Mouse (Mus musculus) limb, embryonic 10.5 days (tissue): ENCODE measurements around the gene Gm9944. TPM values are rescaled to one million over a fixed set of nuclear protein-coding genes. Genes with fewer than 3 reads are reported as not detected.
A peak's percentile ranks its signal among the peaks of the same experiment; 100 is the strongest.

Source experiments
- DNase-seq: peaks from one replicate; pipeline ENCODE4 v3.0.0-alpha.2; 2017; ENCODE audit warnings: low spot score
- H3K27ac ChIP-seq: fragments of 300-500 bp; sonication (generic); 2 replicates; pipeline ENCODE4 v1.5.1; 2016; ENCODE audit warnings: mild to moderate bottlenecking
- H3K27me3 ChIP-seq: fragments of 300-500 bp; sonication (generic); 2 replicates; pipeline ENCODE4 v1.6.1; 2016; ENCODE audit warnings: low read depth, mild to moderate bottlenecking; ENCODE audit not compliant: poor library complexity, severe bottlenecking
- H3K36me3 ChIP-seq: fragments of 300-500 bp; sonication (generic); 2 replicates; pipeline ENCODE4 v1.6.1; 2016; ENCODE audit warnings: mild to moderate bottlenecking, moderate library complexity
- H3K4me1 ChIP-seq: fragments of 300-500 bp; sonication (generic); 2 replicates; pipeline ENCODE4 v1.6.1; 2016
- H3K4me3 ChIP-seq: fragments of 300-500 bp; sonication (generic); 2 replicates; pipeline ENCODE4 v1.5.1; 2016; ENCODE audit warnings: mild to moderate bottlenecking, moderate library complexity
- H3K9me3 ChIP-seq: fragments of 300-500 bp; sonication (generic); replicated peaks from 2 replicates; pipeline ENCODE4 v1.6.1; 2016; ENCODE audit warnings: mild to moderate bottlenecking
- WGBS: fragments of 180-500 bp; shearing (Covaris S2); methylation state at CpG from one replicate; pipeline ENCODE4 v1.1.7; 2016; 5-methylcytosine and 5-hydroxymethylcytosine counted together
- polyA plus RNA-seq: library from polyadenylated mRNA; unstranded; fragments of >200 nt; fragmentation: Nextera tagmentation; extraction: Ambion mirVana; gene quantifications from 2 replicates; pipeline ENCODE4 v1.2.1, GENCODE M21; 2016

The Gm9944 gene
- polyA plus RNA-seq, 1 experiment from 2014 or later = not detected

DNA sequence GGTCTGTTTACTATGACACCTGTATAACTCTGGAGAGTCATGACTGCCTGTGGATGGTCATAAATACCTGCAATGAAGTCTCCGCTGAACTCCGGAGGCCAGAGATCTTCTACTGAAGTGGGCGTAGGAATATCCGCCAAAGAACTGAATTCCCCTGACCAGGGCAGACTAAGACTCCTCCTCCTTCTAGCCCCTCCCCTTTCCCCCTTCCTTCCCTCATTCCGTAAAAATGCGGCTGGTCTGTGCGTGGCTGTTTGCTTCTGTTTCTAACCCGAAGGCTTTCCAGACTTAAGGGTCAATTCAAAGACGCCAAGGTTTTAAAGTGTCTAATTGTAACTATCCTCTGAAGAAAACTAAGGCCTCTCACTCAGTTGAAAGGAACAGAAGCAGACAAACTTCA lies 44.8 kb downstream of the Gm9944 start, which contains the start of gene Pramef12:
TSS of gene Pramef12 (minus strand) at position 175 of the 400 bp plus-strand sequence.
- peaks cover 7% of the 10 kb centered on the region for H3K4me1 ChIP-seq
- no peak within 1 kb of the TSS for H3K27ac ChIP-seq
- no peaks in the 10 kb centered on the region for H3K9me3 ChIP-seq
- no peaks in the 10 kb centered on the region for H3K36me3 ChIP-seq
- DNase-seq = no peak
- 81% methylated on average over 9 of the region's 9 CpGs for WGBS
- H3K4me3 ChIP-seq = no peak within 1 kb of the TSS
- H3K27me3 ChIP-seq = no peaks in the 10 kb centered on the region

DNA sequence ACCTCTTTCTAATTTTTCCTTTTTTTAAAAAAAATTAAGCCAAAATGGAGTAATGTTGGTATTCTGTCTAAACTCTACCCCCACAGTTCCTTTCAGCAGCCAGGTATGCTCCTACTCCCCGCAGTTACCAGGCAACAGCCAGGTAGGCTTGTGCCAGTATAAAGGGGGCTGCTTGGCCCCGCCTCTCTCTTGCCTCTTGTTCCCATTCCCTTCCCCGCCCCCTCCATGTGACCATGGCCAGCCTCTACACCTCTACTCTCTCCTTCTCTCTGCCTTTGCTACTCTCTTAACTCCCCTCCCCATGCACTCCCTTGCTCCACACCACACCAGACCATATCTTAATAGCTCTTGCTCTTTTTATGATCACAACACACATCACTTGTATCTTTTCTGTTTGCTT lies 46.9 kb downstream of the Gm9944 start:
- WGBS = 59% methylated on average over 3 of the region's 3 CpGs
- no peak overlapping the region for H3K4me3 ChIP-seq
- H3K27ac ChIP-seq = no peak overlapping the region
- no peaks in the 10 kb centered on the region for H3K27me3 ChIP-seq
- no peaks in the 10 kb centered on the region for H3K9me3 ChIP-seq
- H3K36me3 ChIP-seq = no peaks in the 10 kb centered on the region
- no peak for DNase-seq
- peaks cover 7% of the 10 kb centered on the region for H3K4me1 ChIP-seq

DNA sequence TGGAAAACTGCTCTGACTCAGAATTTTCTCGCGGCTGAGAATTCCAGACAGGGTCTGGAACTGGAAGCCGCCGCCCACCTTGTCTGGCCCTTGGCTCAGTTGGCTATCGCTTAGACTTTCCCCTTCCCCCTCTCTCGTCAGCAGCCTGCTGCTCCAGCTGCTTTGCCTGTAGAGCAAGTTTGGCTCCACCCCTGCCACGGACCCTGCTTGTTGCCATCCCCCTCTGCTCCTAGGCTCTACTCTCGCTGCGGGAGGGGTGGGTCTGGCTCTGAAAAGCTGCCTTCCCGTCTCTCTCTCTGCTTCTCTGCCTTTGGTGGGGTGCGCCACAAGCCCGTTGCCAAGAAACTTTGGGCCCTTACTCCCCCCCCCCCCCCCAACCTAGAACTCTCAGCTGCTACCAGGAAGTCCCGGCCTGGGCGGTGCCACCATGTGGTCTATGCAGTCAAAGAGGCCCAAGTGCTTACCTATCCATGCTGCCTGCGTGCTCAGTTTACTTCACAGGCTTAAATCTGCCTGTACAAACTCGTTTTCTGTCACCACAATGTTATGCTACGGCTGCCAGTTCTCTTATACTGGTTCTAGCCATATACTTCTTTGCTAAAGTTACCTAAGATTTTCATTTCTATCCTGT lies 48.5 kb downstream of the Gm9944 start:
- 7% methylated on average over 17 of the region's 17 CpGs for WGBS
- peak overlapping the region; percentile 83 for H3K27ac ChIP-seq

More for the DNA sequence above, 48.5 kb downstream of the Gm9944 start:
- peak; percentile 71 for DNase-seq
- Histone ChIP-seq H3K36me3 (no peaks in the 10 kb centered on the region), H3K4me1 (peaks cover 7% of the 10 kb centered on the region), H3K4me3 (peak overlapping the region; percentile 50), H3K9me3 (no peaks in the 10 kb centered on the region), H3K27me3 (no peaks in the 10 kb centered on the region)

Other genes with a start within 250 kb of the Gm9944 start
- not detected in 2 replicates for gene C87977, start 240.0 kb downstream of the Gm9944 start, polyA plus RNA-seq
- not detected in 2 replicates for gene Pramel5, start 172.8 kb downstream of the Gm9944 start, polyA plus RNA-seq
- not detected in 2 replicates for gene Gm13128, start 123.1 kb downstream of the Gm9944 start, polyA plus RNA-seq
- not detected in 2 replicates for gene Gm13119, start 95.4 kb downstream of the Gm9944 start, polyA plus RNA-seq
- gene Pramef20, start 75.4 kb downstream of the Gm9944 start, polyA plus RNA-seq = not detected in 2 replicates
- 0.13 and 0.14 TPM in 2 replicates for gene Pramef12, start 44.9 kb downstream of the Gm9944 start, polyA plus RNA-seq
- not detected in 2 replicates for gene 1700012P22Rik, start 14.5 kb downstream of the Gm9944 start, polyA plus RNA-seq
- not detected in 2 replicates for gene Aadacl3, start 10.4 kb upstream of the Gm9944 start, polyA plus RNA-seq
- gene 9430007A20Rik, start 66.5 kb upstream of the Gm9944 start, polyA plus RNA-seq = not detected in 2 replicates
- not detected in 2 replicates for gene Gm13124, start 111.8 kb upstream of the Gm9944 start, polyA plus RNA-seq
- not detected in 2 replicates for gene Aadacl4, start 160.4 kb upstream of the Gm9944 start, polyA plus RNA-seq
- gene Gm436, start 233.1 kb upstream of the Gm9944 start, polyA plus RNA-seq = not detected in 2 replicates